Mouse (Mus musculus): ENCODE measurements at regions not wholly inside any gene's neighbourhood (a gene's known extent, or its start where the extent isn't known, plus 50 kb on each side); places are given as distances from the start of the nearest gene placed in this dataset.

DNA sequence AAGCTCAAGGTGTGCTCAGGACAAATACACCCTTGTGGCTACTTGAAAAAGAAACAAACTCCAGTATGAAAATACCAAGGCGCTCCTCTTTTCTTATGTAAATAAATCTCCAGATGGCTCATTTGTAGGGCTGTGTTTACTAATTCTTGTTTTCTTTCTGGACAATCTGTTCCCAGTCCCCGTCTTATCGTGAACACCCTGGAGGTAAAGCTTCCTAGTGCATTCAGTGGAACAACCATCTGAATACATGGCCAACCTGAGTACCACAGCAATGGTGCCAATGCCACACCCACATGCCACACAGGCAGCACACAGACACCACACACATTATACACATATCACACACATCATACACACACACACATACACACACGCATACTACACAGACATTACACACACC is 396.1 kb downstream of the Wdr11 start:
- DNase-seq, result no peak

DNA sequence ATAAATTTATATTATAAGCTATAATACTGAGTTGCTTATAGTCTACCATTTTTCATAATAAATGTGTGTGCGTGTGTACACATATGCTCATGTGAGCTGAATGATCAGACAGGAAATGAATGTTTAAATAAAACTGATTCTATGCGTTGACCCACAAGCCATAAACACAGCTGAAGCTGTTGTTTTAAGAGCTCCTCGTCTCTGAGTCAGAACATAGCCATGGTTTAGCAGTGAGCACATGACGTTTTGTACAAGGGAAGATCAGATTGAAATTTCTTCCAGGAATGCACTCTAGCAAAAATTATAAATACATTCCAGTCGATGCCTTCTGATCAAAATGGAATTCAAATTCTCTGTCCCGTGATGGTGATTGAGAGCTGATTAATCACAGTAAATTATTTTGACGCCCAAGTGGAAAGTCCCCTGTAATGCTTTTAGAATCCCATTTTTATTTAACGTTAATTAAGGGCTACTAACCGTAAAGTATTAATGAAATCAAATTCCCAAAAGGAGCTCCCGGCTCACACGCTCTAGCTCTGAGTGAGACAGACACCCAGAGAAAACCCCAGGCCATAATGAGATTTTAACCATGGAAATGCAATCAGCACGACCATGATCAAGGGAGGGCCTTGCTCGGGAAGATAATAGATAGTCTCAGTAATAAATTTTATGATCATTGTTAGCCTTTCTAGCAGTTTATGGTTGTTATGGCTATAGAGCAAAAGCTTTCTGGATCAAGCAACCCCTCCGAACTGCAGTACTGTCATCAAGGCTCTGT is 402.0 kb downstream of the Wdr11 start:
- no peak for DNase-seq

DNA sequence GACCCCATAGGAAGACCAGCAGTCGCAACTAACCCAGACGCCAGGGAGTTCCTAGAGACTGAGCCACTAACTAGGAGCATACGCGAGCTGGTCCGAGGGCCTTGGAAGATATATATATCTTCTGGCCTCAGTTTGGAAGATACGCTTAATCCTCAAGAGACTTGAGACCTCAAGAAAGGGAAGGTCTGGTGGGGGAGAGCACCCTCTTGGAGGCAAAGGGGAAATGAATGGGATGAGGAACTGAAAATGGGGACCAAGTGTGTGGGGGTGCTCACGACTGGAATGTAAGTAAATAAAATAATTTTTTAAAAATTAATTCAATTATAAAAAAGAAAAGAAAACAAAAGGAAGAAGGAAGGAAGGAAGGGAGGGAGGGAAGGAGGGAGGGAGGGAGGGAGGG is 403.9 kb downstream of the Wdr11 start:
- DNase-seq, result no peak

DNA sequence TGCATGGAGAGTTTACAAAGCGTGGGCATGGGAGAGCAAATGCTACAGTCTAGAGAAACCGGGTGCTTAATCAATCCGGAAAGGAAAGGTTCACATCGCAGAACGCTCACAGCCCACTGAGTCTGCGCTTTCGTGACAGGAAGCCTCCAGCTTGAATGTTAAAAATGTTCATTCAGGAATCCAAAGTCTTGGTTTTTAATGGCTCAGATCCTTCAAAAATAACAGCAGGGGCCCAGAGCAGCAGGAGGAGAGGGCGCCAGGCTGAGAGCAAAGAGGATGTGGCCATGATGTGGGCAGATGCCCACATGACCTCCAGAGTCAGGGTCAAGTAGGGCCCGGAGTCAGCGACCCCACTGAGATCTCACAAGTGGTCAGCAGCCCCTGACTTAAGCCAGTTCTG is 409.4 kb downstream of the Wdr11 start:
- DNase-seq, result no peak

DNA sequence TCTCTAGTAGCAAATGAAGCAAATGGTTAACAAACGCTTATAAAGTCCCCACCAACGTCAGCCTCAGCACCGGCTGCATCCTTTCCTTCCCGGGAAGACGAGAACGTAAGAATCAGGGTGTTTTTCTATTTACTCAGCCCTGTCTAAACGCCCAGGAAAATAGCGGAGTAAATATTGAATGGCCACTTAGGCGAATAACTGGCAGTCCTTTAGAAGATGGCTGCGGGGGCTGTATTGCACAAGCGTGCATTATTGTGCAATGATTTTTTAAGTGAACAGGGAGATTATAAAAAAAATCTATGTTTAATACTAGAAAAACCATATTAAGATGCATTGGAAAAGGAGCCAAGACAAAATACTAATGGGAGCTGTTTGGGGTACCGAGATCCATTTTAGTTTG is 410.3 kb downstream of the Wdr11 start:
- no peak for DNase-seq

DNA sequence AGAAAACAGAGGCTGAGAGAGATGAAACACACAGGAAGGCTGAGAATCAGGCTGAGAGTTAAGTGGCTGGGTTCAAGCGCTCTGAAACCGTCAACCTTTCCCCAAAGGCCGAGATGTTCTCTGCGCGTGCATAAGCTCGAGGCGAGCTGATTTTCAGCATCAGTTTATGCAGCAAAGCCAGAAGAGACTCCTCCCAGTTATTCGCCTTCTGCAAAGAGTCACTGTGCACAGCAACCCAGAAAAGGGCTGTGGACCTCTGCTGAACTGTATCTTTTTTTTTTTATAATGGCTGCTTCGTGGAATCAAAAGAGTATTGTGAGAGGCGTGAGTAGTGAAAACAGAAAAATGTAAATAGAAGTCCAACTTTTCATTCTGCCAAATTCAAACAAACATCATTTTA is 413.7 kb downstream of the Wdr11 start:
- no peak for DNase-seq

DNA sequence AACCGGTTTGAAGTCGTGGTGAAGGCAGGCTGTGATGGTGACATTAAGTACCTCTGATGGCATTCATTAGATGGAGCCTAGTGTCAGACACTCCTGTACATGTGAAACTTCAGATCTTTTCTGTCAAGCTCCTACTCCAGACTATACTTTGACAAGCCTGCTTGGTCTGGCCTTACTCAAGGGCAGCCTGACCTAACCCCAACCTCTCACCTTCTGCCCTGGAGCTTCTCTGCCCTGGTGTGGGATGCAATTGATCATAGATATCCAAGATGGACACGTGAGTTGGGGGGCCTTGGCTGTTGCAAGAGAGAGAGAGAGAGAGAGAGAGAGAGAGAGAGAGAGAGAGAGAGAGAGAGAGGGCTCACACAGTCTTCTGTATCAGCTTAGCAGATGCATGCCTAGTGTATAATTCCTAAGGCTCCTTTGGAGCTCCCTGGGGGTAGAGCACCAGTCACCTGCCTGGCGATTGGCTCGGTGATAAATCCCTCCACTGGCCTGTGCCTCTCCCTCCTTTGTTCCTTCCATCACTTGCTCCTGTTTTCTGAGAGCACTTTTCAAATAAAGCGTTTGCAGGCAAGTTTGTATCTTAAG is 416.4 kb downstream of the Wdr11 start:
- no peak for DNase-seq

DNA sequence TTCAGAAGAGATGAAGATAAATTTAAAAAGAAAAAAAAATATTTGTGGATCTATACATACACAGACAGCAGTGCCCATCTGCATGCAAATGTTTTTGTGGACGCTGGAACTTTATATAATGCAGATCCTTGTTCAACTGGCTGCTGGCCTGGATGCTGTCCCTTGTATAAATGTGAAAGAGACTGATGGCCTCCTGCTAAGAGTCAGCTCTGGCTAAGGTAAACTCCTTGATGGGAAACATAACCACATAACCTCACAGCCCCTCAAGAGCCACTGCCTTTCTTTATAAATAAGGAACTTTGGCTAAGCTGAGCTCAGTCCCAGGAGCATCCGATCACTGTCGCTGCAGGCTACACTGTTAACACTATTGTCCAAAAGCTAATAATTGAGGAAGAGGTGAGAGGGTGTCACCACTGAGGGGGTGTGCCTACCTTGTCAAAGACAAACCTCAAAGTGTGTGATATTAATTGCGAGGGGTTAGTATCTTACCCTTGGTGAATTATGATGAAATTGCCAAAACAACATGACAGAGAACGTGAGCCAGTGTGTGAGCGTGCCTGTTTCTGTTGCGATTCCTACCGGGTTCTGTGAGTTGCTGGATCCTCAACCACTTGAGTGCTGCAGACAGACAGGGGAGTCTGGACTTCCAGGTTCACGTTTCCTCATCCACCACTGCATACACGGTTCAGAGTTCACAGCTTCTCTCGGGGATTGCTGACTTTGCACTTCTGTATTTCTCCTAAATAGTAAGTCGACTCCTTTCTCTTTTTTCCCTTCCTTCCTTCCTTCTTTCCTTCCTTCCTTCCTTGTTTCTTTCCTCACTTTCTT is 417.1 kb downstream of the Wdr11 start:
- no peak for DNase-seq

DNA sequence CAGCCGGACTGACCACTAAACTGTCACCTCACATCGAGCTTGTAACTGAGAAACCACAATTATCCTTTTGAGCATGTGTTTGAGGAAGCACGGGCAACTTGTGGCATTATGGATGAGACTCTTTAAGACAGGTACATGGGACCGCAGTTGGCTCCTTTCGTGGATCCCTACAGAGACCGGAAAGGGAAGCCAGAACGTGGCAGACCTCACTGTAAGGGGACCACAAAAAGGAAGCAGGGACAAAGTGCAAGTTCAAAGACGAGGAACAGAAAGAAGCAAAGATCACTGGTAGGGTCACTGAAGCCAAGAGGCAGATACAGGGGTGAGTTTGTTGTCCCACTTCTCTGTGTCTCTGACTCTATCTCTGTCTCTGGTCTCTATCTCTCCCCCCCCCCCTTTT is 420.4 kb downstream of the Wdr11 start:
- no peak for DNase-seq

DNA sequence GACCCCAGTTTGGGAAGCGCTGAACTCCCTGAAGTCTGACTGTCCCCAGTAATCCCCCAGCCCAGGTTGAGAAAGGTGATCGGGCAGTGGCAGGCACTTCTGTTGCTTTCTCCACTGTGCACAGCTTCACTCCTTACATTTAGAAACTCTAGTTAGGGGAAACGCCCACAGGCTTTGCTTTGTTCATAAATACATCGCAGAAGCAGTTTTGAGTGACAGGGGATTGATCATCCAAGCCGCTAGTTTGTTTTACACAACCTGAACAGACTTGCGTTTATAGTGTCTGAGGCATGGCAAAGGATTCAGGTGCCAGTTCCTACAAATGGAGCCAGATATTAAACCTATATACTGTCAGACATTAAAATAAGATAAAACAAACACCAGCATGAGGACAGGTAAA is 421.4 kb downstream of the Wdr11 start:
- DNase-seq, result no peak

DNA sequence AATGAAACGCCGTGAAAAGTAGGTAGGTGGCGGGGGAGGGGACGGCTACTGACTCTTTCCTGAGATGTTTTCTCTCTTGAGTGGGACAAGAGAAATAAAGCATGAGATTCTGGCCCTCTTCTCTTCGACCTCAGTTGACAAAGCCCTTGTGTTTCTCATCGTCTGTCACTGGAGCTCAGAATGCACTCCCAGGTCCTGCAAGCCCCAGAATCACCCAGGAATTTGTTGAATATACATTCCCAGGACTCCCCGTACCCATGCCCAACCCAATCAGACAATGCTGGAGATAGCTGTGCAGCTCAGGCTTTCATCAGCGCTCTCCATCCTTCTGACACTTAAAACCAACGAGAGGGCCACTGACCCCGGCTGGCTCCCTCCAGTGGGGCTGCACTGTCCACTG is 422.9 kb downstream of the Wdr11 start:
- no peak for DNase-seq

DNA sequence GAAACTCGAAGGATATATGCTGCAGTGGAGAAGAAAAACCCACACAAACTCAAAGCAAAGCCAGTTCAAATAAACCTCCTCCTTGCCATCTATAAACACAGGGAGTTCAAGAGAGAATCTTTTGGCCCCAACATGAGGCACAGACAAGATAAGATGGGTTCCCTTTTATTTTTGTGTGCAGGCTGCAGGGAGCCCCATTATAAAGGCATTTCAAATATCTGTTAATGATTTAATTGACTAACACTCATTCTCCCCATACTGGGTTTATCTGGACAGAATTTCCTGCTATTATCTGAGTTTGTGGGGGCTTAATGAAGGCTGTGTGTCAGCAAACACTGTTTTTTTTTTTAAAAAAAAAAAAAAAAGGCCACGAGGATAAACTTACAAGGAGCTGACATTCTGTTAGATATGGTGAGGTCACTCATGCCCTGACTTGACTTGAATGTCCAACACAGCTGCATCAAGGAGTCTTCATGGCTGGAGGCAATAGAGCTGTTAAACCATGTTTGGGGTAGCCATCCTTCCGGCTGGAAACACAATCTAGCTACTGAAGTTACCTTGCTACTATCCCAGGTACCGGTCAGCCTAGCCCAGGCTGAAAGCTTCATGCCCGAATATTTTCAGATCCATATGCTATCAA is 423.8 kb downstream of the Wdr11 start:
- no peak for DNase-seq

DNA sequence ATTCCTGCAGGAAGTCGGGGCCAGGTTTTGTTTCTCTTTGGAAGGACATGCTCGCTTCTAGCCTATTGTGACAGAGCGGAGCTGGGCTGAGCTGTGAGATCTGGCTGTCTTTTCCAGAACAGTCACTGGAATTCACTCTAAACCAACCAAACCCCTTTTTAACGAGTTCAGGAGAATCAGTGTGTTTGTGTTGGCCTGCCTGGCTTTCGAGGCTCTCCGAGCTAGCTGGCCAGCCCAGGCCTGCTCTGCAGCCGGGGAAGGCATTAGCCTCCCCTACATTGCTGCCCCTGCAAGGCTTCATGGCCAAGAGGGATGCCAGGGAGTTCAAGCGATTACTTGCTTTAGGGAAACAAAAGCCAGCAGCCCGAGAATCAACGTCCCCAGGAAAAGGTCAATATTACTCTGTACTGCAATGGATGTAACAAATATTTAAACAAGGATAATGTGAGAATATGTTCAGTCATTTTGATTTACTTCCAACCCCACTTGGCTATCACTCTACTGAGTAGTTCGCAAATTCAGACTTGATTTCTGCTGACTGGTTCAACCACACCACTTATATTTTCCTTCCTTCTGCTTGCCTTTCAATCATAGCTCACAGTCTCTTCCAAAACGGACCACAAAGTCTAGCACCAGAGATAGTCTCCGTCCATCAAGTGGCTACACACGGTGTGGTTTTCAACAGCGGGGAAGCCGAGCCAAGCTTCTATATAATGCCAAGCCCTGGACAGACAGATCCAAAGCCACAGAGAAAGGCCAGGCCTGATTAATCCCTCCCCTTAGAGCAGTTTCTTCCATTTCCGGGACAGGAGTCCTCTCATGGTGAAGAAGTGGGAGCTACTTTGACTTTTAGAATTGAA is 424.6 kb downstream of the Wdr11 start:
- no peak for DNase-seq

DNA sequence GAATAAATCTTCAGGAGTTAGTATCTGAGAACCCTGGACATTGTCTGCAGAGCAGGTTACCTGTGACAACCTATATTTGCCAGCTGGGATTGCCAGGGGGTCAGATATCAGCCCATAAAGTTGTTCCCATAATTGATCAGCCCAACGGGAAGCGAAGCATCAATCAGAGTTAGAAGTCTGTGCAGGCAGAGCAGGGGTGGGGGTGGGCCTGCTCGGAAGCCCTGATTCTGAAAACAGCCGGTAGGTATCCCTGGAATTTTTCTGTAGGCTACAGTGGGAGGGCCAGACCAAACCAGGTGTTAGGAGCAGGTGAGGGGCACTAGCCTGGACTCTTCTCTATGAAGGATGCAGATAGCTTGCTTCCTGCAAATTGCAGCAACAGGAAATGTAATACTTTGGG is 427.2 kb downstream of the Wdr11 start:
- DNase-seq, result no peak

DNA sequence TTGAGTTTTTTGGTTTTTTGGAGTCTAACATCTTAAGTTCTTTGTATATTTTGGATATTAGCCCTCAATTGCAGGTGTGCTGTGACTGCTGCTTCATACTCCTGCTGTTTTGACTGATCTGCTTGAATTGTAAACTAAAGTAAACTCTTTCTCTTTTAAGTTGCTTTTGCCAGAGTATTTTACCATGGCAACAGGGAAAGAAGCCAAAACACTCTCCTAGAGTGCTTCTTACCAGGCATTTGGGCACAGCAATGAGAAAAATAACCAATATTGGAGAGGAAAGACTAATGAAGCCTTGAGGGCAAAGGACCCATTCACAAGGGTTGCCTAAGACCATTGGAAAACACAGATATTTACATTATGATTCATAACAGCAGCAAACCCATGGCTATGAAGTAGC is 437.3 kb downstream of the Wdr11 start:
- DNase-seq, result no peak

DNA sequence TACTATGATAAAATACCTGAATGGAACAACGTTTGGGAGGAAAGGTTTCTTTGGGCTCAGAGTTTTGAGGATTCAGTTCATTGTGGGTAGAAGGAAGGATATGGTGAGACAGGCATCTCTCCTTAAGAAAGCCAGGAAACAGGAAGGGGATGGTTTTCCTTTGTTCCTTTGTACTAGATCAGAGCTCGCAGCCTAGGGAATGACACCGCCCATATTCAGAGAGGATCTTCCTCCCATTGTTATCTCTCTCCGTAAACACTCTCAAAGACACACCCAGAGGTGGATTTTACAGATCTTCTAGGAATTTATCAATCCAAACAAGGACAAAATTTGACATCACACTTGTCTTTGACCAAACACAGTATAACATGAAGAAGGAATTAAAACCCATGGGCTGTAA is 439.0 kb downstream of the Wdr11 start:
- no peak for DNase-seq

DNA sequence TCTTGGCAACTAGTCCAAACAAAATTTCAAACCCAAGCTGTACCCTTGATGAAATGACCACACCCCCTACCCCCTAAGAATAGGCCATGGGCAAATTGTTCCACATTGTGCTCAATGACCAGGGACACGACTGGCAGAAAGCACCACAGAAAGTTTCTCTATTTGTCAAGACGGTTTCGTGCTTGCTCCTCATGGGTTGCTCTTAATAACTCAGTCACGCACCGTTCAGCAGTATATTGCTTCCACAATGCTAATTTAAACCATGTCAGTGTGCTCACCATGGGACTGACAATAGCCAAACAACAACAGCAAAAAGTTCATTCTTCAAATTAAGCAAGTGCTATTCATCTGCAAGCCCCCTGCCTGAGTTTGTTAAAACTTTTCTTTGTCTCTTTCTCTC is 444.6 kb downstream of the Wdr11 start:
- DNase-seq, result no peak

DNA sequence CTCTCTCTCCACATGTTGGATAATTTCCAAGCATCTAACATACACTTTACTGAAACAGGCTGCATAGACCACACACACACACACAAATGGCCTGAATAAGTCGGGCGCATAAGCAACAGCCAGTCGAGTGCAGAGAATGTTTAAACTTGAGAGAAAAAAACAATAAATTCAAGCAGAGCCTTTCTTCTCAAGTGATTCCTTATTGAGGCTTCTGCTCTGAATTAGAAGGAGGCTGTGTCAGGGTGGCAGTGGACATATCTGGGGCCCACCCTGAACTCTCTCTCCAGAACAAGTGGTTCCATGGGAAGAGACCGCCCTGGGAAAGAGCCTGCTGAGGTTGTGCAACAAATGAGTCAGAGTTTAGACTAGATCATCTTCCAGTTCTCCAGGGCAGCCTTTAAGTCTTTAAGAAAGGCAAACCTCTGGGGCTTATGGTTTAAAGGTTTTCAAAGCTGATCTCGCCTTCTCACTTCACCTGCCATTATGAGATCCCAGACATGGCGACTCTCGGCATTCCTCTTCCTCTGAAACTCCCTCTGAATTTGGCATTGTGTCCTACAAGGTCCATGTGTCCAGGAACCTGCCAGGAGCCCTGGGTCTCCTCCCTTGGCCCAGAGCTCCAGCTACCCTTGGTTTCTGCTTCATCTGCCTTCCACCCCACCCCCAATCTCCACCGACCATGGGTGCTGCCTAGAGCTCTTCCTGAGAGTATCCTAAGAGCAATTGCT is 445.3 kb downstream of the Wdr11 start:
- no peak for DNase-seq

DNA sequence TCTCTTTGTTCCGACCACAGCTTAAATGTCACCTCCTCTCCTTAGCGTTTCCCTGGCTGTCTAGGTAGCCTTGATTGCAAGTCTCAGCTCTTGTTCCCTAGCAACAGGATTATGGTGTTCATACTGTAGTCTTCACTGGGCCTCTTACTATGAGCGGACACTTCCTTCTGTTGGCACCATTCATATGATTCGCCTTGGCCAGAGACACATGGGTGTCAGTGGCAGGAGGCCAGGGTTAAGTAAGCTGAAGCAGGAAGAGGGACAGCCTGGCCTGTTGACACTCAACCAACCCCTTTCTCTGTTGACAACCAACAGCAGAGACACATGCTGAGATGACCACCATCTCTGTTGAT is 445.9 kb downstream of the Wdr11 start:
- no peak for DNase-seq

DNA sequence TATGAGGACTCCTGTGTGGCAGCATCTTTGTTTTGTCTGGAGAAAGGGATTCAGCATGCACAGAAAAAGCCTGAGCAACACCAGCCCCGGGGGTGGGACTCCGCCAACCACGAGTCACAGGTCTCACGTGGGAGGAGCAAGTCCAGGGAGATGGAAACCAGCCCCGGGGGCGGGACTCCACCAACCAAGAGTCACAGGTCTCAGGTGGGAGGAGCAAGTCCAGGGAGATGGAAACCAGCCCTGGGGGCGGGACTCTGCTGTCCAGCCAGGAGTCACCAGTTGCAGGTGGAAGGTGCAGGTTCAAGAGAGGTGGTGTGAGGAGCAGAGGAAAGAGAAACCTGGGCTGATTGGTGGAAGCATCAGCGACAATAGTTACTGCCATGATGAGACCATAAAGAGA is 448.9 kb downstream of the Wdr11 start:
- no peak for DNase-seq

DNA sequence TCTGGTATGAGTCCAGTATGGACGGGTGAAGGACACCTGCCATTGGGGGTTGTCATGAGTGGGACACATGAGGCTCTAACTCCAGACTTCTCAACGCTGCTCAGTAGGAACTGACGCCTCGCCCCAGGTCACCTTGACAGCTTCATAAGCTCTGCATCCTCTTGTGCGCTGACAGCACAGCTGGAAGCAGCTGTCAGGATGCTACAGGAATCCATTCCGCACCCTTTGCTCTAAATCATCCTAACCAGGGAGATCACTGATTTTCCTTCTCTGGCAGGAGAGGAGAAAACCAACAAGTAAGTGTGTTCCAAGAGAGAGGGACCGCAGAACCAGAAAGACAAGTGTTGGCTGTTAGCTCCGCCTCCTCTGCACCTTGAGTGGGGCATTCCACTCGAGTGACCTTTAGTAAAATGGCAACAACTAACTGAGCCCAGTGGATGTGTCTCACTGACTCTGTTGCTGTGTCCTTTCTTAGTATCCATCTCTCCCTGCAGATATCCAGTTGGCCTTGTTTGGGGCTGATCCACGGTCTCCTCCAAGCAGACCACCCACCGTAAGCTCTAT is 449.8 kb downstream of the Wdr11 start:
- no peak for DNase-seq

All from cerebellum, adult 11 months (tissue).